Mouse (Mus musculus) limb, embryonic 14.5 days (tissue): ENCODE results near the gene Rag1. TPM values are rescaled to one million over a fixed set of nuclear protein-coding genes. Genes with fewer than 3 reads are reported as not detected.

Experiments used
- ATAC-seq: fragments of 200-750 bp; cut with Nextera tagmentation; 2 replicates; pipeline ENCODE4 v1.8.0; 2017; ENCODE audit warnings: low read depth, moderate number of reproducible peaks, moderate TSS enrichment; ENCODE audit not compliant: low FRiP score
- DNase-seq: peaks from one replicate; pipeline ENCODE4 v3.0.0-alpha.2; 2015; ENCODE audit warnings: low spot score
- H3K27ac ChIP-seq: fragments of 300-500 bp; sonication (generic); replicated peaks from 2 replicates; pipeline ENCODE4 v1.5.1; 2014; ENCODE audit warnings: low read depth, mild to moderate bottlenecking, low read length, moderate library complexity, mixed read lengths
- H3K27me3 ChIP-seq: fragments of 300-500 bp; sonication (generic); 2 replicates; pipeline ENCODE4 v1.6.1; 2014; ENCODE audit warnings: low read length, mixed read lengths; ENCODE audit not compliant: control insufficient read depth, insufficient read depth
- H3K36me3 ChIP-seq: fragments of 300-500 bp; sonication (generic); 2 replicates; pipeline ENCODE4 v1.6.1; 2014; ENCODE audit warnings: mild to moderate bottlenecking, low read length, moderate library complexity, mixed read lengths; ENCODE audit not compliant: control insufficient read depth, insufficient read depth
- H3K4me1 ChIP-seq: fragments of 300-500 bp; sonication (generic); 2 replicates; pipeline ENCODE4 v1.6.1; 2014; ENCODE audit warnings: antibody characterized with exemption, low read length, mixed read lengths; ENCODE audit not compliant: control insufficient read depth, insufficient read depth
- H3K4me2 ChIP-seq: fragments of 300-500 bp; sonication (generic); replicated peaks from 2 replicates; pipeline ENCODE4 v1.6.1; 2014; ENCODE audit warnings: low read depth, mild to moderate bottlenecking, low read length, moderate library complexity; ENCODE audit not compliant: severe bottlenecking
- H3K4me3 ChIP-seq: fragments of 300-500 bp; sonication (generic); replicated peaks from 2 replicates; pipeline ENCODE4 v1.5.1; 2014; ENCODE audit warnings: low read length
- H3K9ac ChIP-seq: fragments of 300-500 bp; sonication (generic); 2 replicates; pipeline ENCODE4 v1.6.1; 2014; ENCODE audit warnings: mild to moderate bottlenecking, low read depth, low read length, moderate library complexity; ENCODE audit not compliant: severe bottlenecking
- H3K9me3 ChIP-seq: fragments of 300-500 bp; sonication (generic); 2 replicates; pipeline ENCODE4 v1.6.1; 2016; ENCODE audit warnings: low read length; ENCODE audit not compliant: control insufficient read depth
- POLR2A ChIP-seq: fragments of 200-500 bp; IDR thresholded peaks from 2 replicates; pipeline ENCODE4 v1.8.0; 2012; ENCODE audit warnings: inconsistent platforms, mild to moderate bottlenecking, moderate library complexity, borderline replicate concordance; ENCODE audit not compliant: insufficient read depth, insufficient read length; ENCODE audit errors: extremely low read depth
- WGBS: fragments of 180-500 bp; shearing (Covaris S2); extraction: QIAGEN DNeasy Blood & Tissue Kit; methylation state at CpG from one replicate; pipeline ENCODE4 v1.1.7; 2014; 5-methylcytosine and 5-hydroxymethylcytosine counted together
- polyA plus RNA-seq, 2 experiments: library from polyadenylated mRNA; depleted of rRNA in 1 of 2; stranded (reverse) in 1 of 2; unstranded in 1 of 2; fragments of >200 nt; fragmentation: Nextera tagmentation in 1 of 2; extraction: Ambion mirVana in 1 of 2; gene quantifications; 2 replicates each; pipeline versions ENCODE4 v1.2.1 to v1.2.3; 2012 to 2014

The Rag1 gene
- polyA plus RNA-seq, 2 experiments: 0.14 to 0.15 TPM

GRCm38 (mm10) chr2:101623042-101623441 is 26.3 kb downstream of the Rag1 start:
- ATAC-seq: no peak
- WGBS: 87% methylated on average over 2 of the region's 2 CpGs
- H3K36me3 ChIP-seq: no peaks in the 10 kb centered on the region
- no peaks in the 10 kb centered on the region for H3K4me1 ChIP-seq
- no peaks in the 10 kb centered on the region for H3K27me3 ChIP-seq
- H3K9ac ChIP-seq: no peak overlapping the region
- H3K4me3 ChIP-seq: no peak overlapping the region
- H3K4me2 ChIP-seq: no peak overlapping the region
- no peaks in the 10 kb centered on the region for H3K9me3 ChIP-seq
- H3K27ac ChIP-seq: no peak overlapping the region
- no peak for TF ChIP-seq POLR2A
- DNase-seq: no peak

GRCm38 (mm10) chr2:101621611-101622010 is 27.7 kb downstream of the Rag1 start:
- Histone ChIP-seq H3K36me3 (no peaks in the 10 kb centered on the region), H3K27ac (no peak overlapping the region), H3K4me2 (no peak overlapping the region), H3K9me3 (no peaks in the 10 kb centered on the region), H3K4me1 (no peaks in the 10 kb centered on the region), H3K9ac (no peak overlapping the region), H3K4me3 (no peak overlapping the region), H3K27me3 (no peaks in the 10 kb centered on the region)
- DNase-seq: no peak
- 67% methylated on average over 7 of the region's 7 CpGs for WGBS
- TF ChIP-seq POLR2A: no peak
- no peak for ATAC-seq

GRCm38 (mm10) chr2:101620899-101621298 is 28.4 kb downstream of the Rag1 start:
- Histone ChIP-seq H3K9me3 (no peaks in the 10 kb centered on the region), H3K4me3 (no peak overlapping the region), H3K36me3 (no peaks in the 10 kb centered on the region), H3K27me3 (no peaks in the 10 kb centered on the region), H3K27ac (no peak overlapping the region), H3K9ac (no peak overlapping the region), H3K4me2 (no peak overlapping the region), H3K4me1 (no peaks in the 10 kb centered on the region)
- ATAC-seq (no peak), DNase-seq (no peak)
- WGBS: 50% methylated on average over 3 of the region's 3 CpGs
- TF ChIP-seq POLR2A: no peak

GRCm38 (mm10) chr2:101618373-101618772 is 30.9 kb downstream of the Rag1 start:
- WGBS: 79% methylated on average over 4 of the region's 4 CpGs
- Histone ChIP-seq H3K9me3 (no peaks in the 10 kb centered on the region), H3K4me1 (no peaks in the 10 kb centered on the region), H3K4me2 (no peak overlapping the region), H3K4me3 (no peak overlapping the region), H3K9ac (no peak overlapping the region), H3K27me3 (no peaks in the 10 kb centered on the region), H3K36me3 (no peaks in the 10 kb centered on the region), H3K27ac (no peak overlapping the region)
- ATAC-seq (no peak), DNase-seq (no peak)
- no peak for TF ChIP-seq POLR2A

- Histone ChIP-seq H3K4me2 (no peak overlapping the region), H3K9me3 (no peaks in the 10 kb centered on the region)
- TF ChIP-seq POLR2A: no peak
These were observed 33.6 kb downstream of the Rag1 start for GRCm38 (mm10) chr2:101615464-101616305.

More at GRCm38 (mm10) chr2:101615464-101616305, 33.6 kb downstream of the Rag1 start:
- ATAC-seq (no peak), DNase-seq (no peak)
- 70% methylated on average over 10 of the region's 10 CpGs for WGBS
- Histone ChIP-seq H3K4me1 (no peaks in the 10 kb centered on the region), H3K36me3 (no peaks in the 10 kb centered on the region), H3K4me3 (no peak overlapping the region), H3K27me3 (no peaks in the 10 kb centered on the region), H3K27ac (no peak overlapping the region), H3K9ac (no peak overlapping the region)
